Mouse (Mus musculus) olfactory bulb, adult 2 months (tissue): ENCODE results near the gene Ccdc171.
"Not testable (repeated sequence)": the region's sequence is repeated elsewhere in the genome, so short reads cannot be mapped to it uniquely, and the experiment has no call there.

ENCODE experiments used
- CTCF ChIP-seq: fragments of 200-500 bp; IDR thresholded peaks from 2 replicates; pipeline ENCODE4 v1.5.1; 2012; ENCODE audit warnings: low read depth, mild to moderate bottlenecking, low read length, moderate library complexity; ENCODE audit not compliant: insufficient read depth
- POLR2A ChIP-seq: fragments of 200-500 bp; IDR thresholded peaks from 2 replicates; pipeline ENCODE4 v1.6.1; 2012; ENCODE audit warnings: mild to moderate bottlenecking, low read depth, low read length, moderate library complexity; ENCODE audit not compliant: insufficient read depth

GRCm38 (mm10) chr4:83623021-83623711, 97.8 kb downstream of the Ccdc171 start:
- TF ChIP-seq CTCF, POLR2A: not testable (repeated sequence)
